Mouse (Mus musculus): Measurements from ENCODE around the gene Fxyd5.

The Fxyd5 gene

DNA sequence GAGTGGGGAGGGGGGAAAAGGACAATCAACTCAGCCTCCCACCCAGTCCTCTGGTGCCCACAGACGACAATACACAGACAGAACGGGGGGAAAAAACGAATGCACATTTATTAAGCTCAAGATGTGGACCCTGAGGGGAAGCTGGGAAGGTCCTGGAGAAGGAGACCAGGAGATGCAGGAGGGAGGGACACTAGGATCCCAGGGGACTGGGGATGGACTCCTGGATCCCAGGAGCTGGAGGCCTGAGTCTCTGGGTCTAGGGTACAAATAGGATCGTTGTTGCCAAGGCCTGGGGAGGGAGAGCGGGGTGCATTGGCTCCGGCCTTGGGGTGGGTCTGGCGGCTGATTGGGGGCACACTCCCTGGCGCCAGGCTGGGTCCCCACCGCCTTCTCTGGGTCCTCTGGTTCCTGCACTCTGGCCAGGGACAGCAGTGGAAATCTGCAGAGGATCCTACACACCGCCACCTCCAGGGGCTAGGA is at the start of gene Fxyd5:
Gene Fxyd5, minus strand, starts transcription at position 51 of the 480 bp plus-strand sequence.
- no peak for DNase-seq

DNA sequence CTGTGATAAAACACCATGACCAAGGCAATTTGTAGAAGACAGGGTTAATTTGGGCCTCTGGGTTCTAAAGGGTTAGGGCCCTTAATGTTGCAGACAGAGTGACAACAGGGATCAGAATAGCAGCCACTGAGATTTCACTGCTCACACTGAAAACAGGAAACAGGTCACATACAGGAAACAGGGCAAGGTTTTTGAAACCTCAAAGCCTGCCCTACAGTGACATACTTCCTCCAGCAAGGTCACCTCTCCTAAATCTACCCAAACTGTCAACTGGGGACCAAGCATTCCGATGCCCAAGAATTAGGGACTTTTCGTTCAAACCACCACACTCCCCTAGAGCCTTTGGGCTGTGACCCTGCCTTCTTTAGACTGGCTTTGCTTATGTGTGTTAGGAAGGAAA is 47.4 kb upstream of the Fxyd5 start:
- no peak for DNase-seq

DNA sequence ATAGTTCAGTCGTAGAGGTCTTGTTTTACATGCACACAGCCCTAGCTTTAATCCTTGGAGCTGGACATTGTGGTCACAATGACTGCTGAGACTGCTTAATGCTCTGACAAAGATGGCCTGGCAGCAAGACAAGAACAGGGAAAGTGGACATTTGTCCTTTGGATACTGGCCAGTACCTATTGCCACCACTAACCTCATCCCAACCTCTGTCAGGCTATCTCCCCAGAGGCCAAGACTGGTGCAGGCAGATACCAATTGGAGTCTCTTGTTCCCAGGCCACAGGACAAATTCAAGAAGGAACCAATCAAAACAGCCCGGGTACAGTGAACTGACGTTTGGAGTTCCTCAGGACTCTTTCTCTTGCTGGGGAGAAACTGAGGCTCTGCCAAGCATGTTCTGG is 45.9 kb upstream of the Fxyd5 start:
- DNase-seq, result no peak

DNA sequence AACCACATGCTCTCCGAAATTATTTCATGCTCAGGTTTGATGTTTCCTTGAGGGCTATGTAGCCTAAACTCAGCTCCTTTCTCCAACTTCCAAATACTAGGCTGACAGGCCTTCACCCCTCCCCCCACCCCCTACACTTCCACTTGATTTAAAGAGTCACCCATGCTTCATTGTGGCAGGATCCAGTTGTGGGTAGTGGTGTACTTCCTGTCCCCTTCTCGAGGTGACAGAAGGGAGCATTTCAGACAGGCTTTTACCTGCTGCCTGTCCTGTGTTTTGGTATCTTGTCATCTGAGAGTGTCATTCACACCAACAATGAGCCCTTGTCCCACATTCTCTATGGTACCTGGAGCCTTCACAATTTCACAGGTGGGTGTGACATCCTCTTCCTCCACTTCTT is 45.0 kb upstream of the Fxyd5 start:
- no peak for DNase-seq

DNA sequence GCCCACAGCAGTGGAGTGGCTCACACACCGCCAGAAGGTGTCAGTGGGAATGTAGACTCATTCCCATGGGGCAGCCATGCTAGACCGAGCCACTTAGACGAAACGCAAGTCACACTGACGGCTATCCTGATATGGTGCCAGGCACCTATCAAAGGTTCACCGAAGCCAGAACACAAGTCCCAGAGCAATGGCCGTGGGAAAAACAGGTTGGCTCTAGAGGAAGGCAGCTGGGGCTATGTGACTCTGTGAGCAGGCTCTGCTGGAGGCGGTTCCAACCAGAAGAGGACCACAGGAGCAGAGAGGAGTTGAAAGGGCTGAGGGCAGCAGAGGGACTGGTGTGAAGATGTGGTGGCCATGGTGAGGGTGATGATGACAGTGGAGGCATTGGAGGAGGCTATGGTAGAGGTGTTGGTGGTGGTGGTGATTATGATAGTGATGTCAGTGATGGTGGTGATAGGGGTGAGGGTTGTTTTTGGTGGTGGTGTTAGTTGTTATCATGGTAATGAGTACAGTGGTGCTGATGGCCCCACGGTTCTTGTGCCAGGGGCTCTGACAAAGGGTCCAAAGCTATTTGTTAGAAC is 44.0 kb upstream of the Fxyd5 start:
- no peak for DNase-seq

DNA sequence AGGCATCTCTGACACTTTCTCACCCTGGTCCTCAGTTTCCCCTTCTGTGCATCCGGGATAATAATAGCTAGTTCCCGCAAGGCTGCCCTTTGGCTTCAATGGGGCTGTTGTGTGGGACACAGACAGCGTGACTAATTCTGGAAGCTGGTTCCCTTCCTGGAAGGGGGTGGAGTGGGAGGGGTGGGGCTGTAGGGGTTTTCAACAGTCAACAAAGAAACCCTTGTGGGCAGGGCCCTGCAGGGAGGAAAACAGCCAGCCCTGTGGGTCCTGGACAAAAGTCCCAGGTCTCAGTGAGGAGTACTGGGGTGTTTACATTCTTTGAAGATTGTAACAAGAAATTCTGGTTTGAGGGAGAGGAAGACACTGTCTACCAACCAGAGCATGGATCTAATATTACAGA is 42.9 kb upstream of the Fxyd5 start:
- no peak for DNase-seq

DNA sequence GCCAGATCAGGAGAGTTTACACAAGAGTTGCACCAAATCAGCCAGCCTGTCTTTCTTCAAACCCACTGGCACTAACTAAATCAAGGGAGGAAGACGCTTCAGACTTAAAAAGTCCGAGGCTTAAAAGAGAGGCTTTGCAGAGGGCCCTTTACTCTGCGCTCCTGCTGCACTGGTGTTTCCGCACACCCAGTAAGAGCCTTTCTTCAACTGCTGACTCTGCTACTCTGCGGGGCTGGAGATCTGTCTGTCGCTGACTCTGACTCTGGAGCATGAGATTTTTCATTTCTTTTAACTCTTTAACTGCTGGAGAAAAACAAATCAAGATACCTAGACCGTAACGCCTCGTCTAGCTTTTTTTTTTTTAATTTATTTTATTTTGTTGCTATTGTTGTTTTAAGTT is 41.9 kb upstream of the Fxyd5 start:
- no peak for DNase-seq

DNA sequence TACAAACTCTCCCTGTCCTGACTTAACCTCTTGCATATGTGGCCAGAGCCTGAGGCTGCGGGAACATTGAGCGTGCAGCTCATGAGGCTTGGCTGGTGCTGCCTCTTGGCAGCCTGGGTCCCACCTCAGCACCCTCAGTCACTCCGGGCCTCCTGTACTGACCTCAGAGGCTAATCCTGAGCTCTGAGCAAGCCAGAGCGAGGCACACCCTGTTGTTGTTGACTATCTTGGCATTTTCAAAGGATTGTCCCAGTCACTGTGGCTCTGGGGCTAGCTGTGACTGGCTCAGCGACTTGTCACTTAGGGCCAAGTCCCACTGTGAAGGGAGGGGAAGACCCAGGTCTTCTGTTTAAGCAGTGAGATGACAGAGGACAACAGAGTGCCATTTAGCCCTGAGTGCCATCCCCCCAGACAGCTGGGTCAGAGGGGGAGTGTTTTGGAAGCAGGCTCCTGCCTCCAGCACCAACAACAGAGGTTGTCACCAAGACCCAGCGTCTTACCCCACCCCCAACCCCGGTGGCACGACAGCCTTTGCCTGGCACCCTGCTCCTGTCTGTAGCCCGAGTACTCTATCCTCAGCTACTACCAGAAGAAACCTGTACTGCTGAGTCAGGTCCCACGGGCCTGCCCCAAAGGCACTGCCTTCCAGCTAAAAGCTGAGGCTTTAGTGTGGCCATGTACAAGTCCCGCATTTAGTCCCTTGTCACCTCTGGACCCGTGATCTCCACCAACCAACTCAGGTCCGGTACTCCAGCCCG is 40.7 kb upstream of the Fxyd5 start:
- DNase-seq, result no peak

DNA sequence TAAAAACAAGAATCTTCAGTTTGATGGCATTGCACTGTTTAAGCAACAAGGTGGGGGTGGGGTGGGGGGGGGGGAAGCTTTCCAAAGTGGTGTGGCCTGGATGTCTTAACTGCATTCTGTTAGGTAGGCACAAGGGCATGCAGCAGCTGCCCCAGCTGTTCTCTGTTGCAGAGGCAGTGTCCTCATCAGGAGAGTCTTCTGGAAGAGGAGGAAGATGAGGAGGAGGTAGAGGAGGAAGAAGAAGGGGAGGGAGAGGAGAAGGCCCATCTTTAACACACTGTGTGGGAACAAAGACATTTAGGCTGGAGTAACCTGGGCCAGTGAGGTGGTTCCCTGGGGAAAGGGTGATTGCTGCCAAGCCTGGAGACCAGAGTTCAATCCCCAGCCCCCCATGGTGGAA is 39.8 kb upstream of the Fxyd5 start:
- no peak for DNase-seq

DNA sequence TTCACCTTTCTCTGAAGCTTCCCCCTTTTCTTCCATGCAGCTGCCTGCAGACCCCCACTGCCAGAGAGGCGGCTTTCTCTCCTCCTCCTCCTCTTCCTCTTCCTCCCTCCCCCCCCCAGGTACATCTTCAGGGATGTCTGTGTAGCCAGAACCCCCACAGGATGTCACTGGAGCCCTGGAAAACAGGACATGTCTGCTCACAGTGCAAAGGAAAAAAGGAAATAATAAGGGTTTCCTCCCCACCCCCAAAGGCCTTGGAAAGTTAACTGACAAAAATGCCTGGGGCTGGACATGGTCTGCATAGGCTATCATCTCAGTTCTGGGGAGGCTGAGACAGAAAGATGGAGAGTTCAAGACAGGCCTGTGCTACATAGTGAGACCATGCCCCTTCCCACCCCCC is 38.8 kb upstream of the Fxyd5 start:
- DNase-seq, result no peak

DNA sequence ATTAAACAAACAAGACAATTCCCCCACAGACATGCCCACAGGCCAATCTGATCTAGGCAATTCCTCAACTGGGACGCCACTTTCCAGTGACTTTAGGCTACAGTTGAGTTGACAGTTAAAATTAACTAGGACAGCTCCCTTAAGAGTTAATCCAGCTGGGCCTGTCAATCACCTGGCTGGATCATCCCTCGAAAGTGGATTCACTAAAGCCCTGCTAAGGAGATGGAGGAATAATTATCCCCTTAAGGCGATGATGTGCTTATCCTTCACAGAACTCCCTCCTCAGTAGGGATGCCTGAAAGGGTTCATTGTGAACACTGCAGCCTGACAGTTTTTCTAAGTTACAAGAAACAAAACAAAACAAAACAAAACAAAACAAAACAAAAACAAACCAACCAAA is 38.3 kb upstream of the Fxyd5 start:
- no peak for DNase-seq

DNA sequence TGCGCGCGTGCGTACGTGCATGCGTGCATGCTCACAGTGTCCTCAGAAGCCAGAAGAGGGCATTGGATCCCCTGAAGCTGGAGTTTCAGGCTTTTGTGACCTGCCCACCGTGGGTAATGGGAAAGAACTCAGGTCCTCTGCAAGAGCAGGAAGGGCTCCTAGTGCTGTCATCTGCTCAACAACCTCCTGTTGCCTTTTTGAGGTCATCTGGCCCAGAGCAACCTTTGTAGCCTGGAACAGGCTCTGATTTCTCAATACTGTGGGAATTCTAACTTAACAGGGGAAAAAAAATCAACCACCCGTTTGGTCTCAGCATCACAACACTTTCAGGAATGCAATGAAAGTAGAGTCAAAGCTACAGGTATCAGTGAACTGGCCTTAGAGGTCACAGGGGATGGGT is 37.4 kb upstream of the Fxyd5 start:
- DNase-seq, result no peak

DNA sequence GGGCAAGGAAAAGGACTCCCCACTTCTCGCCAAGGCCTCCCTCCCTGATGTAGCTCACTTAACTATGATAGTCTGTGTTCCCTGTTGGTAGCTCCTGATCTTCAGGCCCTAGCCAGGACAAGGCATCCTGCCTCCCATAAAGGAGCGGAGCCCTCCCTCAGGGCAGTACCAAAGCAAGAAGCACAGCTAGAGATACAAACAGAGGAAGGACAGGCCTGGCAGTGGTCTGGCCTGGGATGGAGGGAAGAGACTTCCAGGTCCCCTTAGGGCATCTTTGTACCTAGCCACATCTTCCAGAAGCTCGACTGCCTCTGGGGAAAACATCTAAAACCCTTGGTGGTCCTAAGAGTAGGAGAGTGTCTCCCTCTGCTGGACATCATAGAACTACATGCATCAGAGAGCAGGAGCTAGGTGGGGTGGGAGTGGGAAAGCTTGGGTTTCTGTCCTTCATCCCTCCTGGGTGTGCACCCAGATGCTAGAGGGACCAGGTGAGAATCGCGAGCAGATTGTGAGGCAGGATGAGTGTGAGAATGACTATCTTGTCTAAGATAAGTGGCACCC is 35.7 kb upstream of the Fxyd5 start:
- no peak for DNase-seq

DNA sequence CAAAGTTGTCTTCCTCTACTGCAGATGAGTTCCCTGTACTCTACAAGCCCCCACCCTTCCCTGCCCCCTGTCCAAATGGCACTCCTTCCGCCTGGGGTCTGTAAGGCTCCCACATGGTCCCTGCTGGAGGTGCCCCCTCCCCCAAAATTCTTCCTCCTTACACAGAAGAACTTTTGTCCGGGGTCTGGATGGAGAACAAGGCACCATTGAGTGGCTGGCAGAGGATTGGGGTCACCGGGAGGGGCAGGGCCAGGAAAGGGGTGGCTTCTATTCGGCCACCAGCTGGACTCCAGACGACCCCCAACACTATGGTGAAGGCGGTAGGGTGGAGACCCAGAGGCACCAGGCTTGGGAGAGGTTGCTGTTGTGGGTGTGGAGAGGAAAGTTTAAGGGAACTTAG is 35.2 kb upstream of the Fxyd5 start:
- DNase-seq, result no peak

DNA sequence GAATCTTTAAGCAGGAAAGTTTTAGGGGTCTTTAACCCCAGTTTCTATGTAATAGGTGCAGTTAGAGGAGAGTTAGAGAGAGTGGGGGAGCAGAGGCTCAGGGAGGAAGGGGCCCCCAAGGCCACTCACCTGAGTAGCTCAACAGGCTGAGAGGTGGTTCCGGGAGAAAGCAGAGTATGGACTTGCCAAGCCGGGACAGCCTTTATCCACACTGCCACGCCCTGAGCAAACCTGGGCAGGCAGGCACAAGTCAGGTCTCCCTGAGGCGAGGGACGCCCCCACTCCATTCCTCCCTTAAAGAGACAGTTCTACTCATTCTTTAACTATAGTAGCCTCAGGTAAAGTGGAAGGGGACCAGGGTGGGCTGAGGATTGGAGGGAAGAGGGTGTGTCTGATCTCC is 34.2 kb upstream of the Fxyd5 start, which contains the start of gene Fxyd3:
Gene Fxyd3, minus strand, starts transcription at position 213 of the 400 bp plus-strand sequence.
- no peak for DNase-seq

DNA sequence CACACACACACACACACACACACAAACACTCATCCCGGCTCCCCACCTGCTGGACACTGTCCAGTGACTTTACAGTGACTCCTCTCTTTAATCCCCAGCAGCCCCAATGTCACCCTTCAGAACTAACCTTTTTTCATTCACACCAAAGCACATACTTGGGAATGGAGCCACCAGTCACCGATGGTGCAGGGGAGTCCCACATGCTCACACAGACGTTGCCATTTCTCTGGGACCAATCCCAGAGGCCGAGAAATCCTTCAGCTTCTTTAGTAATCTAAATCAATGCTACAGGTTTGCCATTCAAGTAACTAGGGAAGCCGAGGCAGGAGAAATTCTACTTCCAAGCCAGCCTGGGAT is 32.4 kb upstream of the Fxyd5 start:
- DNase-seq, result no peak

DNA sequence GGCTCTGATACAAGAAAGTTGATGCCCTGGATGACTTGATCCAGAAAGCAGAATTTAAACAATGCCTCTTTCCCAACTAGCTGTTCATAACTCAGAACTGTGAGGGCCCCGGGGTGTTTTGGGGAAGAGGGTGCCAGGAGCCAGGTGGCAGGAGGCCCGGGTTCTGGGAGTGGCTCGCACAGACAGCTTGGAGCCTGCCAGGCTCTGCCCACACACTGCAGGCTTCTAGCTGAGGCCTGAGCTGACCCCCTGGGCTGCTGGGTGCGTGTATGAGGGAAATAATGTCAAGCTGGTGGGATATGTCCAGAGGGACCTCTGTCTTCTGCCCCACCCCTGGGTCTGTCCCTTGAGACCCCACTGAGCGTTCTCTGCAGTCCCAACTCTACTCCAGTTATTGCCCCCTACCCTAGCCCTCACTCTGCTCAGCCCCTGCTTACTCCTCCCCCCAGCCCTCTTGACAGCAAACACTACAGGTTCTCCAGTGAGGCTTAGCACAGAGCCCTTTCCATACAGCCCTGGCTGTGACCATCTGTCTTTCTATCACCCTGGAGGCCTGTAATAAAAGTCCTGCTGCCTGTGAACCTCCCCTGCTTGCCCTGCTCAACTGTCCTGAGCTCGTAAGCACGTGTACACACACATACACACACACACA is 31.9 kb upstream of the Fxyd5 start:
- DNase-seq, result no peak

DNA sequence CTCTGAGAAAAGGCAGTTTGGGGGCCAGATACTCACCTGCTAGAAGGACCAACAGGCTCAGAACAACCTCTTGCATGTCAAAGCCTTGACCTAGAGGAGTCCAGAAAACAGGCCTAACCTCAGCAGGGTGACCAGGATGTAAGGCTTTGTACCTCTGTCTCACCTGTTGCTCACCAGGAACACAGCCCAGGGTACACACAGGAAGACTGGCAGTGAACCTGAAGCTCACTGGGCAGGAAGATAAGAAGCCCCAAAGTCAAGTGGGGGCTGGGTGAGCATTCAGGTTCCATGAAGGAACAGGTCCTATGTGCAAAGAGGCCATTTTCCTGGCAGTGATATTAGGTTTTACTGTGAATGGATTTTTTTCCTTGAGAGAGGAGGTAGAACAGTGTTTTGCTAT is 31.3 kb upstream of the Fxyd5 start:
- no peak for DNase-seq

DNA sequence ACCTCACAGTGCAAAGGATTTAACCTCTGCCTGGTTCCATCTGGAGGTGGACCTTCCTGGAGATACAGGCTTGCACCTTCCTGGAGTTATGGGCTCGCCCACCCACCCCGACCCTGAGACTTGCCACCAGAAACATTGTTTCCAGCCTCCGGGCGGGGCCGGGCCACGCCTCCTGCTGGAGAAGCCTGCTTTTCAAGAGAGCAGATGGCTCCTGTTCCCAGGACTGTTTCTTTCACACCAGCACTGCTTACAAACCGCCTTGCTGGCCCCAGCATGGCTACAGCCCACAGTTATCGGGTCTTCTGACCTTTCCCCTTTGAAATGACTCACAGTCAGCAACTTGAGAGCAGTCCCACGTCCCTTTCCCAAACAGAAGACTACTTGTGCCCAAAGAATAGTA is 30.0 kb upstream of the Fxyd5 start:
- DNase-seq, result no peak

DNA sequence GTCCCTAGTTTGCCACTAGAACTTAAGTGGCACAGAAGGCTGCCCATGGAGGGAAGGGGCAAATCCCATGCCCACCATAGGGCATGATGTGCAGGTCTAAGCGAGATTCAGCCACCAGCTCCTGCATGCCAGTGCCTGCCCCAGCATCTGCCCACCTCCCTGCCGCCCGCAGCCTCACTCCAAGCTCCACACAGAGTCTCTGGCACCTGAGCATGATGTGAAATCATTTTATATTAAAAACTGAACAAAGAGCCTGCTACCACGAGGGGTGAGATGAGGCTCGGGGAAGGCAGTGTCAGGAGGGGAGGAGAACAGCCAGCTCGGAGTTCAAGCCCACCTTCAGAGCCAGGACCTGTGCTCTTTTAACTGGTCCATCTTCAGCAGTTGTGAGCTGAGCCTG is 28.0 kb upstream of the Fxyd5 start:
- DNase-seq, result no peak

DNA sequence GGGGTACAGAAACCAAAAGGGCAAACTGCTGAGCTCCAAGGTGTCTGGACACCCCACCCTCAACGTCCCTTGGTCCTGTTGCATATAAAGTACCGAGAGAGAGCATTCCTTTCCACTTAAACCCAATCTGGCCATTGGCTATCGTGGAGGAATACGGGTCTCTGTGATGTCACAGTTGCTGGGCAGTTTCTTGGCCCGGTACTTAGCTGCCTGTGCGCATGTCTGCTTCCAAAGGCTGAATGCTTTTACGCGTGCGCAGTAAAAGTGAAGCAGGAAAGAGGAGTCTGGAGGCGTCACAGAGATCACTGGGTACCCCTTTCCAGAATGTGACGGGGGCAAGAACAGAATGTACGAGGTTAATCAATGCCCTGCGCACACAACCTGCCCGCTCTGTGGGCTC is 27.2 kb upstream of the Fxyd5 start:
- no peak for DNase-seq

DNA sequence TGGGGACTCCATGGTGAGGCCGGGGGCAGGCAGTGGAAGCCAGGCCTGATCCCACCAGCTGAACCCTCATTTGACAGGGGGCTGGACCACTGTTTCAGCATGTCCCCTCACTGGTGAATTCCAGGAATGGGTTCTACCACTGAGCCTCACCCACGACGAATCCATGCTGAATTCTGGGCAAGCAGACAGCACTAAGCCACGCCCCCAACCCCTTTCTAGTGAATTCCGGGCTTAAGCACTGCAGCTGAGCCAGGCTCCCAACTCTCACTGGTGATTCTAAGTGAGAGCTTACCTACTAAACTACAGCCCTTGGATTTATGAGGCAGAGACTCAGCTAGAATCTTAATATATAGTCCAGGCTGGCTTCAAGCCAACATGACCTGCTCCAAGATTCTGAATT is 25.6 kb upstream of the Fxyd5 start:
- no peak for DNase-seq

DNA sequence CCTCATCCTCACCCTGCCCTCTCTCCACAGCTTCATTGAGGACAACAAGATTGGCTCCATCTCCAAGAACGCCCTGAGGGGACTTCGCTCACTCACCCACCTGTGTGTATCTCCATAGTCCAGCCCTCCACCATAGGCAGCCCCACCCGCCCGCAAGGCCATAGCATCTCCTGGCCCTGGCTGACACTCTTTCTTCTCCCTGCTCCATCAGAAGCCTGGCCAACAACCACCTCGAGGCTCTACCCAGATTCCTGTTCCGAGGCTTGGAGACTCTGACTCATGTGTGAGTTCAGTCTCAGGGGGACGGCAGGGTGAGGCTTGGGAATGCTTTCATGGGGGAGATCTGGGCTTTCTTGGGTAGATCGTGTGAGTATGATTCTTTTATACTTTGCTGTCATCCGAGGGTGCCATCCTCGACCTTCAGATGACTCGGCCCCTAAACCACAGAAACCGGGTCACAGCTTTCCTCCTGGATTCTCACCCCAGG is 20.8 kb upstream of the Fxyd5 start:
- DNase-seq, result no peak

DNA sequence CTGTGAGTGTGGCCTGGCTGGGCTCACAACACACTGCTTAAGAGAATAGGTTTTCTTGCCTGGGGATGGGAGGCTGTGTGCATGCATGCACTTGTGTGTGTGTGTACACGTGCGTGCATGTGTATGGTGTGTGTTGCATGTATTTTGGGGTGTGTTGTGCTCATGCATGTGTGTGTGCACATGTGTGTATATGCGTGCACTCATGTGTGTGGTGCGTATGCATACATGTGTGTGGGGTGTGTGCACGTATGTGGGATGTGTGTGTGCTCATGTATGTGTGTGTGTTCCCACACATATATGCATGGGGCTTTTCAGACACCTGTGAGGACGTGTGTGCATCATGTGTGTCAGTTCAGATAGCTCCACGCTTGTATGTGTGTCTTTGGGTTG is 18.3 kb upstream of the Fxyd5 start:
- no peak for DNase-seq

Data from kidney, adult 9 months (tissue).